Mouse (Mus musculus): ENCODE measurements around the gene Itprid2.

GRCm38 (mm10) chr2:79603363-79603762 is 31.8 kb upstream of the Itprid2 start:
- no peak for TF ChIP-seq CTCF (IDR thresholded peaks at IDR 0.05; ENCODE audit: low read depth)
- TF ChIP-seq EP300 (IDR thresholded peaks at IDR 0.05; ENCODE audit: low read depth) = no peak

Measured in liver, postnatal 0 days (tissue).